Mouse (Mus musculus) limb, embryonic 10.5 days (tissue): ENCODE data around the gene Rabgef1. TPM values are rescaled to one million over a fixed set of nuclear protein-coding genes. Genes with fewer than 3 reads are reported as not detected.

ENCODE experiments used
- DNase-seq: peaks from one replicate; pipeline ENCODE4 v3.0.0-alpha.2; 2017; ENCODE audit warnings: low spot score
- H3K27ac ChIP-seq: fragments of 300-500 bp; sonication (generic); 2 replicates; pipeline ENCODE4 v1.5.1; 2016; ENCODE audit warnings: mild to moderate bottlenecking
- H3K27me3 ChIP-seq: fragments of 300-500 bp; sonication (generic); 2 replicates; pipeline ENCODE4 v1.6.1; 2016; ENCODE audit warnings: low read depth, mild to moderate bottlenecking; ENCODE audit not compliant: poor library complexity, severe bottlenecking
- H3K36me3 ChIP-seq: fragments of 300-500 bp; sonication (generic); 2 replicates; pipeline ENCODE4 v1.6.1; 2016; ENCODE audit warnings: mild to moderate bottlenecking, moderate library complexity
- H3K4me1 ChIP-seq: fragments of 300-500 bp; sonication (generic); 2 replicates; pipeline ENCODE4 v1.6.1; 2016
- H3K4me3 ChIP-seq: fragments of 300-500 bp; sonication (generic); 2 replicates; pipeline ENCODE4 v1.5.1; 2016; ENCODE audit warnings: mild to moderate bottlenecking, moderate library complexity
- H3K9me3 ChIP-seq: fragments of 300-500 bp; sonication (generic); replicated peaks from 2 replicates; pipeline ENCODE4 v1.6.1; 2016; ENCODE audit warnings: mild to moderate bottlenecking
- WGBS: fragments of 180-500 bp; shearing (Covaris S2); methylation state at CpG from one replicate; pipeline ENCODE4 v1.1.7; 2016; 5-methylcytosine and 5-hydroxymethylcytosine counted together
- polyA plus RNA-seq: library from polyadenylated mRNA; unstranded; fragments of >200 nt; fragmentation: Nextera tagmentation; extraction: Ambion mirVana; gene quantifications from 2 replicates; pipeline ENCODE4 v1.2.1, GENCODE M21; 2016

The Rabgef1 gene
- polyA plus RNA-seq, 1 experiment from 2014 or later: 21.7 TPM

DNA sequence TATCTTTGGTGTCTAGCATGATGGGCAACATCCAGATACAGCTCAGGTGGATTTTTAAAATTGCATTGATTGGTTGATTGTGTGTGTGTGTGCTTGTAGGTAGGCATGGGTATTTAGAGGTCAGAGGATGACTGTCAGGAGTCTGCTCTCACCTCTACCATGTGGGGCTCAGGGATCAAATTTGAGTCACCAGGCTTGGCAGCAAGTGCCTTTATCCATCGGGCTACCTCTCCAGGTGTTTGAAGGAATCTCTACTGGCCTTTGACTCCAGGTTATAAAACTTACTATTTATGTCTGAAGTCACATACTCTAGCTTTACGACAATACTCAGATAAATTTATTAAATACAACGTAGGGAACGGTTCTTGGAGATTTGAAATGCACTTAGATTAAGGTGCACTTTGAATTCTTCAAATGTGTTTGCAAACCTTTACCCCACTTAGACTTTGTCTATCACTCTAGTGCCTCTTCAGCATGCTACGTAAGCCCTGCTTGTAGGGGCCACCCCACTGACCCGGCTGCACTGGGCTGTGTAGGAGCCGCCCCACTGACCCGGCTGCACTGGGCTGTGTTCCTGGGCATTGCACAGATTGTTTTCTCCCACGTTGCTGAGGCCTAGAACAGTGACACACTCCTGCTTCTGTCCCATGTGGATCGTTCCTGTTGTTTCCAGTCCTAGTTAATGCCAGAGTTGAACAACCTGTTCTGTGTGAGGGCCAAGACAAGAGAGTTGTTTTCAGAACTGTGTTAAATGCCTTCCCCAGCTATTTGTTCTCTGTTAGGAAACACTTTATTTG lies 28.8 kb downstream of the Rabgef1 start:
- H3K4me1 ChIP-seq: no peaks in the 10 kb centered on the region
- no peaks in the 10 kb centered on the region for H3K9me3 ChIP-seq
- no peaks in the 10 kb centered on the region for H3K27me3 ChIP-seq
- no peak for DNase-seq
- H3K36me3 ChIP-seq: peaks cover 71% of the 10 kb centered on the region
- no peak overlapping the region for H3K4me3 ChIP-seq
- no peak overlapping the region for H3K27ac ChIP-seq
- WGBS: 92% methylated on average over 10 of the region's 10 CpGs

DNA sequence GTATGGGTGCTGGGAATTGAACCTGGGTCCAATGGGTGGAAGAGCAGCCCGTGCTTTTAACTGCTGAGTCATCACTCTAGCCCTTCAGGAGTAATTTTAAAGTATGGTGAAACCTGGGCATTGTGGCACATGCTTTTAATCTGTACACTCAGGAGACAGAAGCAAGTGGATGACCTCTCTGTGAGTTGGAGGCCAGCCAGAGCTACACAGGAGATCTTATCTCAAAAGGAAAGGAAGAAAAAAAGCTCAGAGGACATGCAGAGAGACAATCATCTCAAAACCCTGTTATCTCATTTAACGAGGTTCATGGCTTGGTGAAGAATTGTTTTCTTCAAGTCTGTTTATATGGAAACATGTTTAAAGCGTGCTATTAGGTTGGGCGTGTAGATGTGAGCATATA lies 32.4 kb downstream of the Rabgef1 start:
- Histone ChIP-seq H3K4me3 (no peak overlapping the region), H3K27ac (no peak overlapping the region), H3K9me3 (no peaks in the 10 kb centered on the region), H3K36me3 (peaks cover 81% of the 10 kb centered on the region), H3K4me1 (no peaks in the 10 kb centered on the region), H3K27me3 (no peaks in the 10 kb centered on the region)
- no peak for DNase-seq
- WGBS: 87% methylated on average over 4 of the region's 4 CpGs

GRCm38 (mm10) chr5:130204560-130204959 lies 33.0 kb downstream of the Rabgef1 start:
- no peaks in the 10 kb centered on the region for H3K27me3 ChIP-seq
- H3K27ac ChIP-seq: no peak overlapping the region
- H3K9me3 ChIP-seq: no peaks in the 10 kb centered on the region
- no peak overlapping the region for H3K4me3 ChIP-seq
- no peaks in the 10 kb centered on the region for H3K4me1 ChIP-seq
- 85% methylated on average over 6 of the region's 6 CpGs for WGBS
- DNase-seq: no peak
- H3K36me3 ChIP-seq: peaks cover 81% of the 10 kb centered on the region

- H3K4me1 ChIP-seq: no peaks in the 10 kb centered on the region
- H3K27me3 ChIP-seq: no peaks in the 10 kb centered on the region
- peaks cover 81% of the 10 kb centered on the region for H3K36me3 ChIP-seq
- no peaks in the 10 kb centered on the region for H3K9me3 ChIP-seq
- H3K27ac ChIP-seq: no peak overlapping the region
- 92% methylated on average over 3 of the region's 3 CpGs for WGBS
- no peak for DNase-seq
- H3K4me3 ChIP-seq: no peak overlapping the region
Measured at GRCm38 (mm10) chr5:130205441-130206023, 33.9 kb downstream of the Rabgef1 start.

DNA sequence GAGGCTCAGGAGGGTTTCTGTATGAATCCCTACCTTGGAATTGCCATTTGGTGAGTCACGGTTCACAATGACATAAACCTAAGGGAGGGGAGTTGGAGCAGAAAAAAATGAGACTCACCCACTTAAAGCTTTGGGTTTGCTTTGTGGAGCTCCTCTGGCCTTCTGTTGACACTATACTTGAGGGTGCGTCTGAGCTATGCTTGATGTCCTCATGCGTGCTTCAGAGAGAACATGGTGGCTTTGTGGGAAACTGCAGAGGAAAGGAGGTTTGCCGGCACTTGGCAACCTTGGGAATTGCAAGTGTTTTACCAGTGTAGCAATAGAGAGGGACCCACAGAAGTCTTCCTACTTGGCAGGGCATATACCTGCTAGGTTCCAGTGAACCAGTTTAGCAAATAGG lies 35.7 kb downstream of the Rabgef1 start:
- no peak overlapping the region for H3K27ac ChIP-seq
- peaks cover 83% of the 10 kb centered on the region for H3K36me3 ChIP-seq
- no peaks in the 10 kb centered on the region for H3K9me3 ChIP-seq
- no peak overlapping the region for H3K4me3 ChIP-seq
- WGBS: 91% methylated on average over 4 of the region's 4 CpGs
- no peak for DNase-seq
- H3K4me1 ChIP-seq: no peaks in the 10 kb centered on the region
- no peaks in the 10 kb centered on the region for H3K27me3 ChIP-seq

GRCm38 (mm10) chr5:130212956-130213355 lies 41.4 kb downstream of the Rabgef1 start:
- H3K36me3 ChIP-seq: peaks cover 61% of the 10 kb centered on the region
- no peaks in the 10 kb centered on the region for H3K27me3 ChIP-seq
- H3K27ac ChIP-seq: no peak overlapping the region
- DNase-seq: no peak
- no peaks in the 10 kb centered on the region for H3K9me3 ChIP-seq
- H3K4me1 ChIP-seq: no peaks in the 10 kb centered on the region
- 94% methylated on average over 11 of the region's 11 CpGs for WGBS
- H3K4me3 ChIP-seq: no peak overlapping the region

GRCm38 (mm10) chr5:130216781-130217180 lies 45.2 kb downstream of the Rabgef1 start, which contains the start of gene Tmem248:
Gene Tmem248 (plus strand): TSS chr5:130217081.
- H3K9me3 ChIP-seq: no peaks in the 10 kb centered on the region
- H3K4me3 ChIP-seq: no peak within 1 kb of the TSS
- no peak for DNase-seq
- peaks cover 26% of the 10 kb centered on the region for H3K36me3 ChIP-seq
- peaks cover 4% of the 10 kb centered on the region for H3K4me1 ChIP-seq
- no peaks in the 10 kb centered on the region for H3K27me3 ChIP-seq
- 85% methylated on average over 7 of the region's 7 CpGs for WGBS
- no peak within 1 kb of the TSS for H3K27ac ChIP-seq

DNA sequence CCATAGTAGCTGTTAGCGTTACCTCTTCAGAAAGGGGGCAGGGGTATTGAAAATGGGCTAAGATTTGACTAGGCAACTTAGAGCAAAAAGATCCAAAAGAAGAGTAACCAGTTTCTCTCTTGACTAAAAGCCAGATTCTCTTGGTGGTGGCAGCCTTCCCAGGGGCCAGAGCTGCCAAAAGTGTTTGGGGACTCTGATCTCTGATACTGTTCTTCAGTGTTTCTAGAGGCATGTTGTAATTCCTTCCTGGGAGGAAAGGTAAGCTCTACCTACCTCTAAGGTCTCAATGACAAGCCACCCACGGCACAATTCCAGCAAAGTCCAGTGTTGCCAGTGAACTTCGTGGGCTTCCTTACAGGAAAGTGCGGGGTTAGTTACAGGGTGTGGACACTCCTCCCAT lies 45.8 kb downstream of the Rabgef1 start:
- Histone ChIP-seq H3K4me3 (no peak overlapping the region), H3K4me1 (peaks cover 4% of the 10 kb centered on the region), H3K9me3 (no peaks in the 10 kb centered on the region), H3K36me3 (peaks cover 20% of the 10 kb centered on the region), H3K27ac (no peak overlapping the region), H3K27me3 (no peaks in the 10 kb centered on the region)
- WGBS: 92% methylated on average over 4 of the region's 4 CpGs
- no peak for DNase-seq

DNA sequence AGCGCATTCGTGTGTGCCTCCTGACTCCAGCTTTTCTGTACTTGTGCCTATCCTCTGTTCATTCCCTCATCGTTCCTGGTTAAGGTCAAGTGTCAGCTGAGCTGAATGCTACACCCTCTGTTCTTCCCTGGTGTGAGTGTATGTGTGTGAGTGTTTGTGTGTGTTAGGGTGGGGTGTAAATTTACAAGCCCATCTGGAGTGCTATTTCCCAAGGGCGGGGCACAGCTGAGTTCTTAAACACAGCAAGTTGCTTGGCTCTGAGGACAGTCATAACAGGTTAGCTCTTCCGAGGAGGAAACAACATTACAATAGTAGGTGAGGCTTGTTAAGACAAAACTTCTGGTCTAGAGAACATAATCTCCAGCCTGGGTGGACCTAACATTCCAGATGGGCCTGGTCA lies 46.7 kb downstream of the Rabgef1 start:
- H3K36me3 ChIP-seq: peaks cover 11% of the 10 kb centered on the region
- H3K9me3 ChIP-seq: no peaks in the 10 kb centered on the region
- 89% methylated on average over 5 of the region's 5 CpGs for WGBS

GRCm38 (mm10) chr5:130221316-130221715 lies 49.7 kb downstream of the Rabgef1 start:
- 51% methylated on average over 2 of the region's 2 CpGs for WGBS
- H3K27ac ChIP-seq: peak overlapping the region; percentile 96

More for the DNA sequence above, 46.7 kb downstream of the Rabgef1 start:
- Histone ChIP-seq H3K27me3 (no peaks in the 10 kb centered on the region), H3K27ac (no peak overlapping the region), H3K4me1 (peaks cover 11% of the 10 kb centered on the region), H3K4me3 (no peak overlapping the region)
- DNase-seq: no peak

DNA sequence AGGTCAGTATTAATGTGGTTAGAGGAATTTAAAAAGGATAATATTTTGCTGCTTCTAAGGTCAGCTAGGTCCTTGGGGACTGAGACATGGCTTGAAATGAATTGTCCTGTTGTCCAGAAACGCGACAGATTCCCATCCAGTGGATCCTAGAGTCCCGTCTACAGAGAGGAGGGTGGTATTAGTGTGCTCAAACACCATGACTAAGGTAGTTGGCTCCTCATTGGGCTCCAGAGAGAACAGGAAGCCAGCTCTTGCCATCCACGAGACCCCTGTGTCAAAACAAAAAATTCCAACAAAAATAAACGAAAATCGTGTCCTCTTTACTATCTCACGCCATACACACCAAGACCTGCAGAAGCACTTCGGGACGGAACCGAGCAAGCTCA lies 50.2 kb downstream of the Rabgef1 start:
- WGBS: 3% methylated on average over 10 of the region's 10 CpGs
- H3K27ac ChIP-seq: peak overlapping the region; percentile 96
- no peaks in the 10 kb centered on the region for H3K9me3 ChIP-seq
- H3K4me3 ChIP-seq: peak overlapping the region; percentile 99
- peaks cover 17% of the 10 kb centered on the region for H3K4me1 ChIP-seq
- H3K36me3 ChIP-seq: peaks cover 16% of the 10 kb centered on the region
- DNase-seq: no peak
- no peaks in the 10 kb centered on the region for H3K27me3 ChIP-seq

More at GRCm38 (mm10) chr5:130221316-130221715, 49.7 kb downstream of the Rabgef1 start:
- Histone ChIP-seq H3K4me3 (peak overlapping the region; percentile 99), H3K36me3 (peaks cover 14% of the 10 kb centered on the region), H3K4me1 (peaks cover 17% of the 10 kb centered on the region), H3K9me3 (no peaks in the 10 kb centered on the region), H3K27me3 (no peaks in the 10 kb centered on the region)
- DNase-seq: no peak

GRCm38 (mm10) chr5:130222146-130223004 lies 50.8 kb downstream of the Rabgef1 start:
- Histone ChIP-seq H3K4me1 (peaks cover 17% of the 10 kb centered on the region), H3K4me3 (peak overlapping the region; percentile 99), H3K27me3 (no peaks in the 10 kb centered on the region), H3K9me3 (no peaks in the 10 kb centered on the region), H3K36me3 (peaks cover 18% of the 10 kb centered on the region), H3K27ac (peak overlapping the region; percentile 96)
- DNase-seq: peak; percentile 94
- under 1% methylated on average over 88 of the region's 88 CpGs for WGBS

DNA sequence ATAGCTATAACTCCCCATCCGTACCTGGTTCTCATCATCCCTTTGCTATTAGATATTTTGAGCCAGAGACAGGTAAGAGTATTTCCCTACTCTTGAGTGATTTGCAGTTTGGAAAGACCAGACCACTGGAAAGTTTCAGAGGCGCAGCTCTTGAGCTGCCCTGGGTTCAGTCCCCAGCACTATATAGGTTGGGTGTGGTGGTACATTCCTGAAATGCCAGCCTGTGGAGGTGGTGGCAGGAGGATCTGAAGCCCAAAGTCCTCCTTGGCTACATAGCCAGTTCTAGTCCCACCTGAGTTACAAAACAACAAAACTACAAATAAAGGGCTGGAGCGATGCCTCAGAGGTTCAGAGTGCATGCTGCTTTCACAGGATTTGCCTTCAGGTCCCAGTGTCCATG lies 55.2 kb downstream of the Rabgef1 start:
- Histone ChIP-seq H3K36me3 (peaks cover 50% of the 10 kb centered on the region), H3K4me1 (peaks cover 13% of the 10 kb centered on the region), H3K27me3 (no peaks in the 10 kb centered on the region), H3K4me3 (no peak overlapping the region), H3K9me3 (no peaks in the 10 kb centered on the region), H3K27ac (no peak overlapping the region)
- DNase-seq: no peak
- 92% methylated on average over 3 of the region's 3 CpGs for WGBS
